Mouse (Mus musculus): ENCODE measurements around the gene Coro1c. TPM values are rescaled to one million over a fixed set of nuclear protein-coding genes. Genes with fewer than 3 reads are reported as not detected.

Gene Coro1c
- polyA plus RNA-seq, 2 experiments from 2014 or later: 59.2 to 70.7 TPM

Other genes starting within 250 kb of the Coro1c start
- not detected for gene 1700069L16Rik, start 184.0 kb downstream of the Coro1c start, polyA plus RNA-seq (2017; shearing (Covaris generic))
- 1 to 10 TPM; 3.3 to 5.2 TPM for gene Ficd, start 173.0 kb downstream of the Coro1c start, polyA plus RNA-seq (2017; shearing (Covaris generic))
- gene Sart3, start 136.2 kb downstream of the Coro1c start, polyA plus RNA-seq (2017; shearing (Covaris generic)): 10 to 100 TPM in 1 of 2 experiments, 1 to 10 TPM in 1; 8.0 to 18.9 TPM
- gene Iscu, start 136.0 kb downstream of the Coro1c start, polyA plus RNA-seq (2017; shearing (Covaris generic)): 10 to 100 TPM; 23.8 to 24.5 TPM
- gene Tmem119, start 108.2 kb downstream of the Coro1c start, polyA plus RNA-seq (2017; shearing (Covaris generic)): not detected
- gene Selplg, start 76.1 kb downstream of the Coro1c start, polyA plus RNA-seq (2017; shearing (Covaris generic)): 100 to 1,000 TPM; 629 to 698 TPM
- gene Ssh1, start 85.1 kb upstream of the Coro1c start, polyA plus RNA-seq (2017; shearing (Covaris generic)): 10 to 100 TPM; 15.8 to 17.9 TPM
- gene Dao, start 94.9 kb upstream of the Coro1c start, polyA plus RNA-seq (2017; shearing (Covaris generic)): under 1 TPM in 1 of 2 experiments, not detected in 1; 0.48 TPM
- gene Usp30, start 156.7 kb upstream of the Coro1c start, polyA plus RNA-seq (2017; shearing (Covaris generic)): 1 to 10 TPM; 2.4 to 3.5 TPM
- not detected for gene Svop, start 182.8 kb upstream of the Coro1c start, polyA plus RNA-seq (2017; shearing (Covaris generic))
- gene Alkbh2, start 219.5 kb upstream of the Coro1c start, polyA plus RNA-seq (2017; shearing (Covaris generic)): 1 to 10 TPM; 2.8 to 5.1 TPM
- gene Ung, start 221.6 kb upstream of the Coro1c start, polyA plus RNA-seq (2017; shearing (Covaris generic)): 1 to 10 TPM; 6.5 to 9.0 TPM
- gene Acacb, start 237.8 kb upstream of the Coro1c start, polyA plus RNA-seq (2017; shearing (Covaris generic)): 1 to 10 TPM in 1 of 2 experiments, under 1 TPM in 1; 0.95 to 3.1 TPM

Measured in activated CD4-positive, CD25-positive, alpha-beta regulatory T cell, adult 4 months (primary cell).